25 mouse cellular contexts compared by ENCODE assay signal in the genomic region with DNA sequence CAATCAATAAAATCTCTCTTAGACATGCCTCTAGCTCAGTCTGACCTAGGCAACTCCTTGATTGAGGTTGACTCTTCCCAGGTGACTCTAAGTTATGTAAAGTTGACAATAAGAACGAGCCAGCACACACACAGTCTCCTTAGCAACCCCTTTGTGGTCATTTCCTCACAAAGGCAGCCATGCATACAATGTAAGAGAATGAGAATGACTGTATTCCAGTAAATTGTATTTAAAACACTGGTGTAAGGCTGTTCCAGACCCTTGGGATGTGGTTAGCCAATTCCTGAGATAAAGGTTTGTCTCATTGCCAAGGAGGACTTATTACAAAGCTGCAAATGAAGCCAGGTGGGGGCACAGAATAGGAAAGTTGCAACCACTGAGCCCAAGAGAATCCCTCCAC. TPM values are rescaled to one million over a fixed set of nuclear protein-coding genes. Genes with fewer than 3 reads are reported as not detected.
"Had no signal": no experiment of that assay in that cellular context is flagged by ENCODE, and none has a peak within 500 bp of the region (broad histone marks: within the 10 kb centered on the region; RNA-seq: fewer than 3 reads in every experiment).

No protein-coding gene starts in this region.

- H3K4me3 ChIP-seq: gastrocnemius, adult 2 months; heart, embryonic 10.5 days; heart, embryonic 12.5 days; intestine, embryonic 15.5 days; layer of hippocampus, adult 2 months; left cerebral cortex, adult 2 months; limb, embryonic 10.5 days; limb, embryonic 12.5 days; liver, embryonic 13.5 days had no signal

- H3K9me3 ChIP-seq: heart, embryonic 10.5 days; heart, embryonic 12.5 days; intestine, embryonic 15.5 days; limb, embryonic 10.5 days; limb, embryonic 12.5 days; liver, embryonic 13.5 days had no signal

- H3K27ac ChIP-seq: gastrocnemius, adult 2 months; heart, embryonic 10.5 days; hindbrain, embryonic 14.5 days; intestine, embryonic 15.5 days; kidney, postnatal 0 days; layer of hippocampus, adult 2 months; left cerebral cortex, adult 2 months; limb, embryonic 10.5 days; limb, embryonic 12.5 days; liver, embryonic 13.5 days had no signal

- H3K4me2 ChIP-seq: heart, embryonic 12.5 days; hindbrain, embryonic 14.5 days; intestine, embryonic 15.5 days; limb, embryonic 12.5 days; liver, embryonic 11.5 days; liver, embryonic 13.5 days had no signal

- DNase-seq: gastrocnemius, postnatal 10 days; gastrocnemius, postnatal 25 days; heart, adult 18-20 months; heart, postnatal 10 days; heart, postnatal 4 days; kidney, adult 18-20 months; kidney, adult 8-10 months; kidney, postnatal 14 days; kidney, postnatal 36 days; liver; liver, embryonic 13.5 days had no signal

- H3K4me1 ChIP-seq: limb, embryonic 12.5 days; liver, embryonic 13.5 days had no signal

- ATAC-seq: inflammation-experienced regulatory T-cells, adult 6 months; intestine, embryonic 15.5 days; intestine, postnatal 0 days had no signal

- H3K27me3 ChIP-seq: heart, embryonic 12.5 days; intestine, embryonic 15.5 days; limb, embryonic 12.5 days; liver, embryonic 13.5 days had no signal

- H3K9ac ChIP-seq: heart, embryonic 12.5 days; hindbrain, embryonic 14.5 days; intestine, embryonic 15.5 days; limb, embryonic 12.5 days; liver, embryonic 13.5 days had no signal

- H3K36me3 ChIP-seq: heart, embryonic 10.5 days; heart, embryonic 12.5 days; intestine, embryonic 15.5 days; limb, embryonic 10.5 days; limb, embryonic 12.5 days; liver, embryonic 13.5 days had no signal

RNA-seq across cellular contexts. Expression of a gene that starts 39.1 kb away (rescaled TPM):
- polyA plus RNA-seq: kidney, embryonic 14.5 days; kidney, postnatal 0 days; liver, embryonic 11.5 days had no signal
